Mouse (Mus musculus) heart, adult 18-20 months (tissue): ENCODE data around the gene Dph2. TPM values are rescaled to one million over a fixed set of nuclear protein-coding genes. Genes with fewer than 3 reads are reported as not detected.

Source experiments
- DNase-seq, 2 experiments: peaks; one replicate each; pipeline ENCODE4 v3.0.0; 2021 to 2022; ENCODE audit warnings: mixed read lengths in 1 of 2
- total RNA-seq, 2 experiments: library from RNA; stranded (reverse); gene quantifications; 2 replicates each; pipeline ENCODE4 v1.2.3; 2021

Dph2 gene
- total RNA-seq, 2 experiments from 2014 or later, result 3.8 TPM

DNA sequence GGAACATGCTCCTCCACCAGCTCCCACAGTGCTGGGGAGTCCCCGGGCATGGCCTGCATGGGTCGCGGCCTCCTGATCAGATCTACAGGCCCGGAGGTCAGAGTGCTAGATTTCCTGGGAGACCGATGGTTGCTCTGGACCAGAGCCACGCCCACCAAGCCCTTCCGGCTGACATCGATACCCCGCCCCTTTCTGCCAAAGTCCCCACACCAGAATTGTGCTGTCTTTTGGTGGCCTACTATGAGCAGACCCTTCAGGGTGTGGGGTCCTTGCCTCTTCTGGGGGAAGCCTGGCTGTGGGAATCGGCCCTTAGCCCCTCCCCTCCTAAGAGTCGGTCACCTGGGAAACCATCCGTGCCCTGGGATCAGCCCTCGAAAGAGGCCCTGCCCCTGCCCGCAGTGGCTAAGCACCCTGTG is 19.4 kb downstream of the Dph2 start, which contains the start of gene Ccdc24:
Gene Ccdc24 (minus strand): TSS at position 87 of the 416 bp plus-strand sequence.
- DNase-seq, result no peak

DNA sequence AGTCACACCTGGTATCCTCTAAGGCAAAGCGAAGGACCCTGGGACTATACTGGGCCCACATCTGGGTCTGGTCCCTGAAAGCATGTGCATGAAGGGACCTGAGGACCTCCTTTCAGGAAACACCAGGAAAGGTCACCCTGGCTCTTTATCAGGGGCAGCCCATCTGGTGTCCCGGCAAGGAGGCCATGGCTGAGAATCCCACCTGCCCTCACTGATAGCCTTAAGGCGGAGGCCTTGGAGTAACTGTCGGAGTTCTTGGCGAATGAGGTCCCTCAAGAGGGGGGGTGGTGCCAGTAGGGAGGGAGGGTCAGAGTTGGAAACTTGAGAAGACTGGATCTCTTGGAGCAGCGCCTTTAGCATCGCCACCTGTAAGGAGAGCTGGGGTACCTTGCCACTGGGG is 20.0 kb downstream of the Dph2 start:
- no peak for DNase-seq

DNA sequence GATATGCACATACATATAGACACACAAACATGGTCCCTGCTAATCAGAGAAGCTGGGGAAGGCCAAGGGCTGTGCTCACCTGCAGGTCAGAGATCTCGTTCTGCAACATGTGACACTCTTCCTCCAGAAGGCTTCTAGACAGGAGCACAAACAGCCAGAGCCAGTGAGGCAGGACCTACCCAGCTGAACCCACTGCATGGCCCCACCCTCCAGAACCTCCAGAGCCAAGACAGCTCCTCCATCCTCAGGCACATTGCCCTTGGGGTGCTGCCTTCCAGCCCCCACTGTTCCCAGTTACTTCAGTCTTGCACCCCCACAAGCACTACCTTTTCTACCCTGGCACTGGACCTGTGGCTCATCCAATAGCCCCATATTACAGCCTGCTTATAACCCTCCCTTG is 21.4 kb downstream of the Dph2 start:
- DNase-seq, result no peak

DNA sequence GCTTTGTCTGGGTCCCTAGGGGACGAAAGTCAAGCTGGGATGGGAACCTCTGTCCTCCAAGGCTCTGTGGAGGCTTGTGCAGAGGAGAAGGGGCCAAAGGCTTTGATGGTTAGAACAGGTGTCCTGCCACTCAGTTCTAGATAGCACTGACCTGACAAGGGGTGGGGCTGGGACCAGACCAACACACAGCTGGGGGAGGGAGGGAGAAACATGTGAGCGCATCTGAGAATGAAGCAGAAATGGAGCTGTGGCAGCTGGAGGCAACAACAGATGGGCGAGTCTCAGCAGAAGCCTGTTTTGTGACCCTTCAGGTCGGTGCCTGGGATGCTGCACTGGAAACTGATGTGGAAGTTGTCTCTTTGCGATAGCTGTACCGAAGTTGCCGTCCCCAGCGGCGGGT is 22.5 kb downstream of the Dph2 start:
- DNase-seq, result no peak

DNA sequence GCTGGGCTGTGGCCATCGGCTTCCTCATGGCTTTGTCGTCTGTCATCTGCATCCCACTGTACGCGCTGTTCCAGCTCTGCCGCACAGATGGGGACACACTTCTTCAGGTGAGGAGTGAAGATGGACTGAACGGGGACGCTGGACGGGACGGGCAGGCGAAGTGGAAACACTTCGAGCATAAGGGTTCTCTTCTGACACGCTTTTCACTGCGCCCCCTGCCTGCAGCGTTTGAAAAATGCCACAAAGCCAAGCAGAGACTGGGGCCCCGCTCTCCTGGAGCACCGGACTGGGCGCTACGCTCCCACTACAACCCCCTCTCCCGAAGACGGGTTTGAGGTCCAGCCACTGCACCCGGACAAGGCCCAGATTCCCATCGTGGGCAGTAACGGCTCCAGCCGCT is 24.0 kb downstream of the Dph2 start:
- peak; percentile 49 to 82 for DNase-seq

DNA sequence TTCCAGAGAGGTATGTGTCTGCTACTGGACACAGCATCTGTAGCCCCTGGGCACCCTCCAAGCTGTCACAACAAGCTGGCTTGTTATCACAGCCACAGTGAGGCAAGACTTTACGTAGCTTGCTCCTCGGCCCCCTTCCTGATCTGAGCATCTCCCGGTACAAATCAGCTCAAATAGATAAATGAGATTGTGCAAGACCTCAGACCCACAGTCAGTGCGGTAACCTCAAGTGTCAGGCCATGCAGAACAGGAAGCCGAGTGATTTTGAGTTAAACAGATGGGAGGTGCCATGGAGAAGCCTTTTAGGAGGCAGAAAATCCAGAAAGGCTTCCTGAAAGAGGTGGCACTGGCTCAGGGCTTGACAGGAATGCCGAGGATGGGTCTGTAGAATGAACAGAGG is 24.8 kb downstream of the Dph2 start:
- no peak for DNase-seq

DNA sequence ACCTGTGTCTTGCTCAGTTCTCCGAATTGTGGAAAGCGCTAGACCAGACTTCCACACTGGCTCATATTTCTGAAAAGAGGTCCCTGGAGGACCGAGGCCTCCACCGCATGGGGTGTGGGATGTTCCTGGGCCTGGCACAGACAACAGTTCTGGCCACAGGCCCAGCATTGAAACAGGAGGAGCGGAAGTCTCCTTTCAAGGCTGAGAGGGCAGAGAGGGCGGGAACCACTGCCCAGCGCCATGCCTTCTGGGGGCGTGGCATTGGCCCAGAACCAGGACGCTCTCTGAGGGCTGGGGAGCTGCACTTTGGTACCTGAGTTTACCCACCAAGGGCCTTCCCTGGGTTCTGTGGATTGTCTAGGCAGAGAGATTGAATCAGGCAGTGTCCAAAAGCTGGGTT is 25.7 kb downstream of the Dph2 start:
- DNase-seq, result peak; percentile 77 to 80

DNA sequence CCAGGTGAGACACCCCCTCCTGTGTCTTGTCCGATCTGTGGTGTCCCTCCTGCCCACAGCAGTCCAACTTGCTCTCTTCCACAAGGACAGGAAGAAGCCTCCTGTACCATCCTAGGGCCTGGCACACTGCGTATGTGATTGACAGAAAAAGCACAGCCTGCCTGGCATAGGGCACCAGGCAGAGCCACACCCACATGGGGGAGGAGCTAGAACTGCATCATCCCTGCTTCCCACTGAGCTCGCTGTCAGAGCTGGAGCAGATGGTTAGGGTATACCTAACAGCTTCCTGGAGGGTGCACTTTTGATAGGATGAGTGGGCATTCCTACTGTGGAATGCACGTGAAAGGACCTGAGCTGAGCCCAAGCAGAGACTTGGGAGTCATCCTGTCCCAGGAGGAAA is 29.0 kb downstream of the Dph2 start:
- DNase-seq, result peak in 1 of 2 experiments; percentile 31

DNA sequence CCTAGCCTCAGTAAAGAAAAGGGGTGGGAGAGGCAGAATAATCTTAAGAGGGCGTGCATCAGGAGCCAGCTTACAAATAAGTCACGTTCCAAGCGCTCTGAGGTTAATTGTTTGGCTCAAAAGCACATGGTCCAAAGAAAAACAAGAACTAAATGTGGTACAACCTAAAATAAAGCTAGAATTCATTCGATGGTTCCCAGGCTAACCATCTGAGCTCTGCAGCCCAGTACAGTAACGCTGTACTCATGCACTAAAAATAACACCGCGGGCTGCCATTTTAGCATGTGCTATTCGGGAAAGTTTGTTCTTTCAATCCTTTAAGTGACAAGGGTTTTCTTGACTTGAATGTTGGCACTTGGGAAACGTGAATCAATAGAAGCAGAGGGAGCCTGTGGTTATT is 31.3 kb downstream of the Dph2 start:
- no peak for DNase-seq

DNA sequence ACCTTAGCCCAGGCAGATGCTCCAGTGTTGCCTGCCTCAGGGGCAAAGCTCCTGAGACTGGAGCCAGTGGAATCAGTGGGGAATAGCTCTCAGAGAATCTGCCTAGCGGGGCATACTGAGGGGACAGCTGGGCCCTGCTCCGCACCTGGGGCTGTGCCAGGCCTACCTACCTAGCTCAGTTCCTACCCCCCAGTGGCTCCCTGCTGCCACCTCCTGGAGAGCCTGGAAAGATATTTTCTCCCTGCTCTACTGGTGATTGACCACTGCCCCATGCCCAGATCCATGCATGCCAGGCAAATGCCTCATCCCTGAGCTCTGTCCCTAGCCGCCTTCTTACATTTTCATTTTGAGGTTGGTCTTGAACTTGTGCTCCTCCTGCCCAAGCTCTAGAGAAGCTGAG is 33.0 kb downstream of the Dph2 start:
- peak; percentile 44 to 75 for DNase-seq

DNA sequence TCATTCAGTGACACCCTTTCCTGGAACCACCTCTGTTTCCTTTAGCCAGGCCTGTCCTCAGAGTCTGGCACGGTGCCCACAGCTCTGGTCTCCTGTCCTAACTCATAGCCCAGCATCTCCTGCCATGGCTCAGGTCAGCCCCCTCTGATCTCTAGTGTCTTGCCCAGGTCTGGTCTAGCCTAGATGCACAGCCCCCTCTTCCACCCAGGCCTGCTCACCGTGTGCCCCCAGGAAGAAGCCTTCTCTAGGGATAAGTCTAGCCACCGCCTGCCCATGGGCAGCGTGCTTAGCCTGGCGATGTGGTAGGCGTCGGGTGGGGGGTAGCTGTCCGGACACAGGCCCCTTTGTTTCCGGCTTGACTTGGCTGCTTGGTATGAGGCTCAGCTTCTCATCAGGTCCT is 36.7 kb downstream of the Dph2 start:
- no peak for DNase-seq

DNA sequence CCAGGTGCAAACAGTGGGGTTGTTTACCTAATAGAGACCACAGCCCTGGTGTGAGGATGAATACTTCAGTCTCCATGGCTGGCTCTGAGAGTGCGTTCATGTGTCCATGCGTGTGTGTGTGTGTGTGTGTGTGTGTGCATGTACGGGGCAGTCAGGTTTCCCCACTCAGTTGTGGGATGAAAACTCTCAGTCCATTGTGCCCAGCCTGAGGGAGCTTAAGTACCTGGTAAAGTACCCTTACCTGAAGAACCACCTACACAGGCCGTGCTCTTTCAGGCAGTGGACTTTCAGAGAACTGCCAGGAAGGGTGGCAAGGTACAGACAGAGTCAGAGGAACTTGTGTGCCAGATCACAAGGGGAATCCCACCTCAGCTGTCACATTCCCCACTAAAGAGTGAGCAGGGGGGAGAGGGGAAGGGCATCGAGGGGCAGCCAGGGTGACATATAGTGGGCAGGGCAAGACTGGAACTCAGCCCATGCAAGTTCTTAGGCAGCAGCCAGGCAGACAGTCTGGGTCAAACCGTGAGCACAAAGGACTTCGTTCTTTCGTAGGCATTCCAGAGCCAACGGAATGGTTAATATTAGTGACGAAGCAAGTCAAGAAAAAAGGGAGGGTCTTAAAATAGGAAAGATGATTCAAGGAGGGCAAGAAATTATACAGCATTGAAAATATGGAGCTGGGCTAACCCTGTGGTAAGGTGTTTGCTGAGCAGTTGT is 39.5 kb downstream of the Dph2 start:
- no peak for DNase-seq

DNA sequence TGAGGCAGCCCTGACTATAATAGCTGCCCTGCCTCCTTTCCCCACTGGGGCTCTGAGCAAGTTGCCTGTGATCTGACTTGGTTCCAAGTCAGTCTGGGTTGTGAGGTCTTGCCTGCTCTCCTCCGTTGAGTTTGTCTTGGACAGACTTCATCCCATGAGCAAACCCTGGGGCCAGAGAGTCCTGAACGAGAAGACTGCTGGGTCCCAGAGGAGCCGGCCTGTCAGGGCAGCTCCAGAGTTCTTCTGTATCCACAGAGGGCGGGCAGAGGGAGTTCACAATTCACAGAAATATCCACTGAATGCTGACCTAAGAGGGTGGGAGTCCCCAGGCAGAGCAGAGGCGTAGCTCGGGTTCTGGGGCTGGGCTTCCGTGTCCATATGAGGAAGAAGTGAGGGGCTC is 41.0 kb downstream of the Dph2 start:
- peak; percentile 59 to 86 for DNase-seq

DNA sequence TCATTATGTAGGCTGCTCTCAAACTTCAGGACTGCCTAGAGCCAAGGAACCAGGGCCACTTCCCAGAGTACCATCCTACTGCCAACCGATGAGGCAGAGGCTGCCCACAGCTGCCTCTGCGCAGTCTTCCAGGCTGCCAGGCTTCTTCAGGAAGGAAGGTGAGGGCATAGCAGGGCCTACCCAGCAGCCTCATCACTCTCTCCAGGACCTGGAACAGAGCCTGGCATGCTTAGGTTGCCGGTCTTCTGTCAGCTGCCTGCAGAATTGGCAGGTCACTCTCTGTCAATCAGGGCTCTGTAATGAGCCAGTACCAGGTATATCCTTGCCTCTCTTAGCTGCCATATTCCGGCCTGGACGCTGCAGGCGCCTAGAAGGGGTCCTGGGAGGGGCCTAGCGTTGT is 41.7 kb downstream of the Dph2 start:
- peak in 1 of 2 experiments; percentile 24 for DNase-seq

DNA sequence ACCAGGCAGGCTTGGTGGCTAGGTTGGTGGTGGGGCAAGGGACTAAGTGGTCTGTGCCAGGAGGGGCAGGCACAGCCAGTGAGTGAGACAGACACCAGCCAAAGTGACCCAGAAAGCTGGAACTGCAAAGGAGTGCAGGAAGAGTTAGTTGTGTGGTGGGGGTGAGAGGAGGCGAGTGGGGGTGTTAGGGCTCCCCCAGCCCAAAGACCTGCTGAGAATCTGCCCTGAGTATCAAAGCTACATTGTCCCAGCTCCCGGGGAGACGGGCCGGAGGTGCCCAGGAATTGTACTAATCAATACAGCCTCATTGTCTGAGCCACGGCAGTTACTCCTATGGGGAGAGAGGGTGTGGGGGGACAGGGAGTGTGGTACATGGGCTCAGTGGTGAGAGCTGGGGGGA is 42.3 kb downstream of the Dph2 start:
- DNase-seq, result no peak

DNA sequence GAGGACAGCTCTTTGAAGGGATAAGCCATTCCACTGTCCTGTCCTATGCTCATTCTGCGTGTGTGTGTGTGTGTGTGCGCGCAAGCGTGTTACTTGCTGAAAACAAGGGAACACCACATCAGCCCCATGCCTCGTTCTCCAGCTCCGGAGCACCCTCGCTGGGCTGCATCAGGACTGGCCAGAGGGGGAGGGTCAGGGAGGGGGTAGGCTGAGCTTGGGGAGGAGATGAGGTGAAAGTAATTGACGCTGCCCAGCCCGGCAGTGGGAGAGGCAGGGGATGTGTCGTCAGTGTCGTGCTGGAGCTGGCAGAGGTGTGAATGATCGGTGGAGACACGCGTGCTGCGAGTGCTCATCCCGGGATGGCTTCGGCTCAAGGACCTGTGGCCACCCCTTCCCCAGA is 42.8 kb downstream of the Dph2 start:
- DNase-seq, result no peak

DNA sequence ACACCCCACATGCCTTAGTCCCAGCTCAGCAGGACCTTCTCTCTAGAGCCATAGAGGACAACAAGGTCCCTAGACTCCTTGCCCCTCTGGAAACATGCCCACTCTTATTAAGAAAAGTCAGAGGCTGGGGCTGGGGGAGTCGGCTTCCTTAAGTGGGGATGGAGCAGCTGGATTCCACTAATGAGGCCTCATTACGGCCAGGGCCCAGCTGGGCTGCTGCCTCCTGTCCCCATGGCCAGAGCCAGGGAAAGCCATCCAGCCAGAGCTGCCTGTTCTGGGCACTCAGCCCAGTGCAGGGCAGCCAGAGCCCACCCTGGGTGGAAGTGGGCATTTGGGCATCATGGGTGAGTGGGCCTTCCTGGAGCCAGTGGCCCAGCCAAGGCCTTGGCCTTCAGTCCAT is 44.8 kb downstream of the Dph2 start:
- no peak for DNase-seq

DNA sequence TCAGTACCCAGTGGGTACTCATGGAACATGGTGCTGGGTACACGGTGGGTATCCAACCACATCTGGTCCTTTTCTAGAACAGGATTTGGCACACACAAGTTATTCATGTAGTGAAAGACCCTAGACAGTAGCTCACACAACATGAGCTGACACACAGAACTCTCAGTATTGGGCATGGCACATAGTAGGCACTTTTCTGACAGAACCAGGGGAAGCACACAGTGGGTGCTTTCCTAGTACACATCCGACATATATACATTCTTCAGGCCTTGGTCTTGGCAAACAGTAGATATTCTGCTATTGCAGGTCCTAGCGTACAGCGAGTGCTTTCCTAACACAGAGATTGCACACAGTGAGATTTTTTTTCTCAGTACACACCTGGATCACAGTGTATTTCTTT is 45.6 kb downstream of the Dph2 start:
- DNase-seq, result no peak

DNA sequence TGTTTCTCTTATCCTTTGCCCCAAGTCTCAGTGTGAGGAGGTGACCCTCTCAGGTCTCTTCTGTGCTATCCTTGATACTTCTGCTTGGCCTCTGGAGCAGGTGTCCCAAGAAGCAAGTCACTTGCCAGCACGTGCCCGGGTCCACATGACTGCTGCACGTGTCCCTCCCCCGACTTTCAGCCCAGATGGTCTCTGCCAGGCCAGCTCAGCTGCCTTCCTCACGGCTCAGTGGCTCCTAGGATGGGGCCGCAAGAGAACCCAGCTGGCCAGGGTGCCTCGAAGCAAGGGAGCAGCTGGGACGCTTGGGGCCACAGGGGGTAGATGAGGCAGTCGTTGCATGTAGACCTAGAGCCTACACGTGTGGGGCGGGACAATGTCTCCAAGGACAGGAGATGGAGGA is 46.5 kb downstream of the Dph2 start:
- DNase-seq, result no peak

DNA sequence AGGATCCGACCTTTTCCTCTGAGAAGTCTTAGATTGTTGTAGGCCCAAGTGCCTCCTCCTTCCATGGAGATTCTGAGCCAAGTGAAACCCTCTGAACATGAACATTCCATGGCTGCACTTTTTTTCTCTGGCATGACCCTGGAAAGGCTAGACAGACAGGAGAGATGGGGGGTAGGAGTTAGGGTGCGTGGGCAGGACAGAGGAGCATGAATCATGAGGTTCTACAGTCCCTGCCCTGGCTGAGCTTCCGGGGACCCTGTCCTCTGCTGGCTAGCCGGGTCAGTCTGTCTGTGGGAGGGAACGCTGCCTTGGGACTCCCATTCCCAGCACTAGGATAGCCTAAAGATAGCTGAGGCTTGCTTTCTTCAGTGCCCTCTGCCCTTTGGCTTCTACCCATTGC is 47.4 kb downstream of the Dph2 start:
- DNase-seq, result no peak

DNA sequence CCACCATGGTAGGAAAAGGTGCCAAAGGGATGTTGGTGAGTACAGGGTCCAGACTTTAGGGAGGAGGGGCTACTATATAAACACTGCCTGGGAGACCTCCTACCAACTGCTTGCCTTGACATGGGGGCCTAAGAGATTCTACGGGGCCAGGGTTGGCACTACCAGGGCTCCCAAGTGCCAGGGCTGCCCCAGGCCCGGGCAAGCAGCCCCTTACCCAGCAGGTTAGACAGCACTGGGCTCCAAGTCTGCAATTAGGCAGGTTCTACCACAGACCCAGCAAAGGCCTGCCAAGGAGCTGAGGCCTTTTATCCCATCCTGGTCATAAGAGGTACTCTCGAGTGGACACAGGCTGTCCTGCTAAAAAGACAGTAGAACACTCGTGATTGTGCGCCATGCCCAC is 48.7 kb downstream of the Dph2 start:
- no peak for DNase-seq

DNA sequence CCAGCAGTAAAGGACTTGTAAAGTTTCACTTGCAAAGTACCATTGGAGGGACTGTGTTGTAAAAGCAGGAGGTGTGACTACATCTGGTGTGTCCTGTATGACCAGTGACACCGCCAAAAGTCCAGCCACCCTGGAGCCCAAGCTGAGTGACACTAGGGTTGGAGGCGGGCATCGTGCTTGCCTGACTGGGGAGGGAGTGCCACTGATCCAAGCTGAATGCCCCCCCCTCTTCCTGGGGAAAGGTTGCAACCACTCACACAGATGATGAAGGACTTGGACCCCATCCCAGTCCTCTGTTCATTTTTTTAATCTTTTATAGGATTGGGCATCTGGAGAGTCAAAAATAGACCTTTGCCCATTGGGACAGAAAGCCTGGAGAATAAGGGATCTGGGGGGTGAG is 50.3 kb downstream of the Dph2 start:
- DNase-seq, result no peak

DNA sequence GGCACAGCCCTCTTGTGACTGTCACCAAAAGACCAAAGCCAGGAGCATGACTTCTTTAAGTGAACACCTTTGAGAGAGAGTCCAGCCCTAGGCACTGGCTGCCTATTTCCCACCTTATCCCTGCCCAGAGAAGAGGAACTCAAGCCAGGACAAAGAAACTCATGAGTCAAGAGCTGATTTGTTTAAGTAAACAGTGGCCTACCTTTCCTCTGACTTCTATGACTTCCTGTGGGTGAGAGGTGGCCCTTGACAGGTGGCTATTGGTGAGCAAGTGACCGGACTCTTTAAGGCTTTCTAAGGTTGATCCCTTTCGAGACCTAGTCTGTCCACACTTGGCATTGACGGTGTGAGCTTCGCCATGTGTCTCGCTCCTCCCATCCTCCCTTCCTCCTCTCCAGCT is 51.0 kb downstream of the Dph2 start:
- DNase-seq, result no peak

DNA sequence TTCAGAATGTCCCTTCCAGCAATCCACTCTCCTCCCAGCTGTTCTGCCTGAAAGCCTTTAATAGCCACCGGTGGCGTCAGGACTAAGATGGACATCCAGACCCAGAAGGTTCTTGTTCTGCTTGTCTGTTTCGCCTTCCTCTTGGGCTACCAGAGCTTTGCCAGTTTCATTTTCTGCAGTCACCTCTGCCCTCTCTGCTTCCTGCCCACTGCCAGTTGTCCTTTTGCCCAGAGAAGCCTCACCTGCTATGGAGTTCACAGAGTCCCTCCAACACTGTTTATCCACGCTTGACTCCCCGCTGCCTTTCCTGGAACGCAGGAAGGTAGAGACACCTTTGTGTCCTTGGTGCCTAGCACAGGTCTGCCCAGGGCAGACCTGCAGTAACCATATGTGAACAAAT is 52.5 kb downstream of the Dph2 start:
- DNase-seq, result no peak
